Mouse (Mus musculus): ENCODE measurements around the gene Pgr15l. TPM values are rescaled to one million over a fixed set of nuclear protein-coding genes. Genes with fewer than 3 reads are reported as not detected.
A peak's percentile ranks its signal among the peaks of the same experiment; 100 is the strongest.

The Pgr15l gene
- total RNA-seq (2021) = not detected
- long read RNA-seq, experiment 1 = 0 reads
- long read RNA-seq, experiment 2 = 0 reads

- DNase-seq = peak; percentile 1 to 5
Measured at GRCm38 (mm10) chrX:97072369-97072768, at the start of gene Pgr15l. Pgr15l (plus strand) TSS chrX:97072596.

- DNase-seq = no peak
Measured at GRCm38 (mm10) chrX:97027540-97027939, 44.9 kb upstream of the Pgr15l start.

- DNase-seq = peak; percentile 11
Measured at GRCm38 (mm10) chrX:97069816-97070215, 2.6 kb upstream of the Pgr15l start.
